Mouse (Mus musculus) intestine, postnatal 0 days (tissue): ENCODE results near the gene Smpd3. TPM values are rescaled to one million over a fixed set of nuclear protein-coding genes. Genes with fewer than 3 reads are reported as not detected.
A peak's percentile ranks its signal among the peaks of the same experiment; 100 is the strongest.

Experiments used
- ATAC-seq: fragments of 200-750 bp; cut with Nextera tagmentation; 2 replicates; pipeline ENCODE4 v1.8.0; 2017; ENCODE audit warnings: mild to moderate bottlenecking, moderate TSS enrichment, moderate library complexity
- H3K27ac ChIP-seq: fragments of 300-500 bp; sonication (generic); 2 replicates; pipeline ENCODE4 v1.5.1; 2014; ENCODE audit warnings: mild to moderate bottlenecking, low read depth, low read length, moderate library complexity
- H3K27me3 ChIP-seq: fragments of 300-500 bp; sonication (generic); replicated peaks from 2 replicates; pipeline ENCODE4 v1.6.1; 2014; ENCODE audit warnings: low read length, mixed read lengths; ENCODE audit not compliant: control insufficient read depth, insufficient read depth
- H3K36me3 ChIP-seq: fragments of 300-500 bp; sonication (generic); 2 replicates; pipeline ENCODE4 v1.6.1; 2014; ENCODE audit warnings: mild to moderate bottlenecking, moderate library complexity; ENCODE audit not compliant: control insufficient read depth, insufficient read depth
- H3K4me1 ChIP-seq: fragments of 300-500 bp; sonication (generic); replicated peaks from 2 replicates; pipeline ENCODE4 v1.6.1; 2014; ENCODE audit warnings: antibody characterized with exemption, low read length, mixed read lengths; ENCODE audit not compliant: control insufficient read depth, insufficient read depth
- H3K4me2 ChIP-seq: fragments of 300-500 bp; sonication (generic); replicated peaks from 2 replicates; pipeline ENCODE4 v1.6.1; 2014; ENCODE audit warnings: low read depth, mild to moderate bottlenecking, moderate library complexity
- H3K4me3 ChIP-seq: fragments of 300-500 bp; sonication (generic); 2 replicates; pipeline ENCODE4 v1.5.1; 2014; ENCODE audit warnings: low read depth, low read length
- H3K9ac ChIP-seq: fragments of 300-500 bp; sonication (generic); 2 replicates; pipeline ENCODE4 v1.6.1; 2014; ENCODE audit warnings: mild to moderate bottlenecking, low read depth, low read length
- H3K9me3 ChIP-seq: fragments of 300-500 bp; sonication (generic); 2 replicates; pipeline ENCODE4 v1.6.1; 2016; ENCODE audit warnings: mixed run types; ENCODE audit not compliant: control insufficient read depth
- CTCF ChIP-seq: sonication (generic); IDR thresholded peaks from 2 replicates; pipeline ENCODE4 v1.5.1; 2016; ENCODE audit warnings: low read depth, mild to moderate bottlenecking, control low read depth, antibody characterized with exemption, moderate library complexity
- whole genome bisulfite sequencing: fragments of 180-500 bp; shearing (Covaris S2); extraction: QIAGEN DNeasy Blood & Tissue Kit; methylation state at CpG from one replicate; pipeline ENCODE4 v1.1.7; 2014; 5-methylcytosine and 5-hydroxymethylcytosine counted together
- polyA plus RNA-seq: library from polyadenylated mRNA; unstranded; fragments of >200 nt; fragmentation: Nextera tagmentation; extraction: Ambion mirVana; gene quantifications from 2 replicates; pipeline ENCODE4 v1.2.1, GENCODE M21; 2015

Gene Smpd3
- polyA plus RNA-seq, 1 experiment from 2014 or later: 10.6 TPM

- H3K27me3 ChIP-seq: no peaks in the 10 kb centered on the region
- H3K4me2 ChIP-seq: no peak overlapping the region
- no peaks in the 10 kb centered on the region for H3K4me1 ChIP-seq
- no peaks in the 10 kb centered on the region for H3K36me3 ChIP-seq
- WGBS: 66% methylated on average over 11 of the region's 11 CpGs
- no peaks in the 10 kb centered on the region for H3K9me3 ChIP-seq
- H3K27ac ChIP-seq: no peak overlapping the region
- ATAC-seq: no peak
- no peak for TF ChIP-seq CTCF
- H3K4me3 ChIP-seq: no peak overlapping the region
- H3K9ac ChIP-seq: no peak overlapping the region
Observed at GRCm38 (mm10) chr8:106349398-106349797, 11.6 kb upstream of the Smpd3 start.

- Histone ChIP-seq H3K4me2 (no peak overlapping the region), H3K27me3 (no peaks in the 10 kb centered on the region), H3K4me1 (no peaks in the 10 kb centered on the region), H3K4me3 (no peak overlapping the region), H3K27ac (no peak overlapping the region), H3K36me3 (no peaks in the 10 kb centered on the region), H3K9ac (no peak overlapping the region), H3K9me3 (no peaks in the 10 kb centered on the region)
- TF ChIP-seq CTCF: no peak
- no peak for ATAC-seq
- WGBS: 69% methylated on average over 6 of the region's 6 CpGs
Observed at GRCm38 (mm10) chr8:106346123-106346522, 8.3 kb upstream of the Smpd3 start.

- ATAC-seq: no peak
- WGBS: 64% methylated on average over 5 of the region's 5 CpGs
- no peak overlapping the region for H3K4me2 ChIP-seq
Observed at GRCm38 (mm10) chr8:106343471-106343870, 5.7 kb upstream of the Smpd3 start.

GRCm38 (mm10) chr8:106342828-106343227 is 5.0 kb upstream of the Smpd3 start:
- 41% methylated on average over 7 of the region's 7 CpGs for WGBS
- Histone ChIP-seq H3K36me3 (no peaks in the 10 kb centered on the region), H3K9me3 (no peaks in the 10 kb centered on the region), H3K4me3 (no peak overlapping the region), H3K4me1 (no peaks in the 10 kb centered on the region), H3K27ac (no peak overlapping the region), H3K4me2 (no peak overlapping the region), H3K27me3 (no peaks in the 10 kb centered on the region), H3K9ac (no peak overlapping the region)
- no peak for TF ChIP-seq CTCF
- ATAC-seq: no peak

More at GRCm38 (mm10) chr8:106343471-106343870, 5.7 kb upstream of the Smpd3 start:
- H3K9ac ChIP-seq: no peak overlapping the region
- no peak overlapping the region for H3K27ac ChIP-seq
- no peaks in the 10 kb centered on the region for H3K27me3 ChIP-seq
- no peaks in the 10 kb centered on the region for H3K4me1 ChIP-seq
- H3K36me3 ChIP-seq: no peaks in the 10 kb centered on the region
- no peak for TF ChIP-seq CTCF
- H3K9me3 ChIP-seq: no peaks in the 10 kb centered on the region
- no peak overlapping the region for H3K4me3 ChIP-seq

GRCm38 (mm10) chr8:106338741-106339209 is 987 bp upstream of the Smpd3 start:
- Histone ChIP-seq H3K9ac (no peak overlapping the region), H3K9me3 (no peaks in the 10 kb centered on the region), H3K4me3 (peak overlapping the region; percentile 50), H3K27me3 (peaks cover 18% of the 10 kb centered on the region), H3K4me2 (peak overlapping the region; percentile 69), H3K36me3 (no peaks in the 10 kb centered on the region), H3K4me1 (peaks cover 3% of the 10 kb centered on the region; the same call in 1 of the 2 replicates), H3K27ac (no peak overlapping the region)
- WGBS: 31% methylated on average over 8 of the region's 8 CpGs
- no peak for TF ChIP-seq CTCF
- no peak for ATAC-seq

- TF ChIP-seq CTCF: no peak
- WGBS: 3% methylated on average over 41 of the region's 41 CpGs
- peaks cover 18% of the 10 kb centered on the region for H3K27me3 ChIP-seq
- no peak for ATAC-seq
- H3K4me3 ChIP-seq: peak overlapping the region; percentile 50
- H3K27ac ChIP-seq: no peak overlapping the region
- no peak overlapping the region; the same call in 1 of the 2 replicates for H3K9ac ChIP-seq
- H3K9me3 ChIP-seq: no peaks in the 10 kb centered on the region
- peaks cover 3% of the 10 kb centered on the region; the same call in 1 of the 2 replicates for H3K4me1 ChIP-seq
- H3K36me3 ChIP-seq: no peaks in the 10 kb centered on the region
- peak overlapping the region; percentile 72 for H3K4me2 ChIP-seq
Observed at GRCm38 (mm10) chr8:106336561-106336960, 1.2 kb downstream of the Smpd3 start.
